1 mouse cellular context compared by ENCODE assay signal in genomic region chr11:120679909-120680308, GRCm38 (mm10).
A peak's percentile ranks its signal among the peaks of the same experiment; 100 is the strongest.
TF ChIP-seq lines count a peak whose summit lies in the region.

No protein-coding gene starts in this region.

TF ChIP-seq in CH12.LX, 34 proteins besides CTCF, POLR2A, EP300 and RAD21:
- TF ChIP-seq ZC3H11A (IDR thresholded peaks at IDR 0.05; ENCODE audit: low read depth, low read length) (peak; percentile 17; the same call in 1 of the 2 replicates), USF2 (conservative IDR thresholded peaks at IDR 0.05; ENCODE audit: low read depth, low read length) (no peak), SMC3 (IDR thresholded peaks at IDR 0.05; ENCODE audit: low read depth, low read length) (peak; percentile 93)
